Mouse (Mus musculus) left cerebral cortex, postnatal 4 days (tissue): ENCODE results near the gene Olfr1303. TPM values are rescaled to one million over a fixed set of nuclear protein-coding genes. Genes with fewer than 3 reads are reported as not detected.

ENCODE experiments used
- DNase-seq: peaks from one replicate; pipeline ENCODE4 v3.0.0-alpha.2; 2022
- intact Hi-C: fragments of 180-260 bp; cut with DNase I; formaldehyde crosslinking; loops from one replicate; pipeline ENCODE4 v1.15.1; 2025
- total RNA-seq, 2 experiments: library from RNA; stranded (reverse); gene quantifications; 2 replicates each; pipeline ENCODE4 v1.2.3; 2021

The Olfr1303 gene
- not detected for total RNA-seq

DNA sequence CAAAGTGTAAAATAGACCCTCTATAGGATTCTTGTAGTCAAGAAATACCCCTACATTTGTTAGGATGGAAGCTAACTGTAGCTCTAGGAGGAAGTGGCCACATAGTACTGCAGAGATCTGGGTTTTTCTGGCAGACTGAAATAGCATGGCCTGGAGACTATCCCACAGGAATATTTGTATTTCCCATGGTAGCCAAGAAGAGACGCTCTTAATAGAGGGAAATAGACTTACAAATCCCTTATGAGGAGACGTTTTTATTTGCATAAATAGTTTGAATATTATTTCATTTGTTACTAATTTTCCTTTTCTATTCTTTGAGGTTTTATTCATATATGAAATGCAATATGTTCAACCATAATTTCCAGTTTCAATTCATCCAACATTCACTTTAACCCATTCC lies at the start of gene Olfr1303:
TSS of gene Olfr1303 (minus strand) at position 101 of the 400 bp plus-strand sequence.
- intact Hi-C loops: no loop called here
- no peak for DNase-seq

DNA sequence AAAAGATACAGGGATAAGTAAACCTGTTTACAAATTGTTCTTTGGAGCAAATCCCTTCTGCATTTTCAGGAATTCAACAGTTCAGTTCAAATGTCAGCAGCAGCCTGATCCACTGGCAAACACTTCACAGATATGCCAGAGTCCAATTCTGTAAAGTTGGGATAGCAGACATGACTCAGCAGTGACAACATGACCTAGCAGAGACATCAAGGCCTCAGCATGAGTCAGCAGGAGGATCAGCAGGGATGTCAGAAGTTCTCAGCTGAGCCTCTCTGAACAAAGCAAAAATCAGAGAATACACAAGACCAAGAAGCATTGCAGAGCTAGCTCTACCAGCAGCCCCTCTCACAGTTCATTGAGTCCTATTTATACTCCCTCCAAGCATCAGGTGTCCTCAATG lies 7.2 kb downstream of the Olfr1303 start:
- DNase-seq: no peak
- intact Hi-C loops: no loop called here

DNA sequence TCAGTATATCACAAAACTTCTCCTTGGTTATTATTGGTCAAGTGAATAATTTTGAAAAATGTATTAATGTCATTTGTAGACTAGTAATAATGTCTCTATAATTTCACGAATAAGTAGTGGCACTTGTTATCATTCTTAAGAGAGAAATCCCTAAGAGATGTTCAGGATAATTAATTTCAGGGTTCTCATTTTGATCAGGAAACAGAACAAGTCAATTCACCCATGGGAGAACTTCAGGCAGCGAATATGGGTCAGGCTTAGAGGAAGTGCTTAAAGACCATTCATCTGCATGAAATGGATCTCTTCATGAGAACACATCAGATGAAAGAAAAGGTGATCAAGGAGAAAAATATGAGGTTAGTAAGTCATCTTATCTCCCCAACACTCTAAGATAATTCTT lies 43.0 kb downstream of the Olfr1303 start, which contains the start of gene Olfr1302:
TSS of gene Olfr1302 (plus strand) at position 301 of the 400 bp plus-strand sequence.
- intact Hi-C loops: no loop called here
- DNase-seq: no peak

Other genes with a start within 250 kb of the Olfr1303 start
- gene Olfr1297, start 193.8 kb downstream of the Olfr1303 start, total RNA-seq: not detected
- gene Olfr1298, start 171.1 kb downstream of the Olfr1303 start, total RNA-seq: not detected
- not detected for gene Olfr1299, start 158.9 kb downstream of the Olfr1303 start, total RNA-seq
- gene Olfr1301, start 69.3 kb downstream of the Olfr1303 start, total RNA-seq: not detected
- not detected for gene Olfr1302, start 42.9 kb downstream of the Olfr1303 start, total RNA-seq
- not detected for gene Olfr1305, start 56.8 kb upstream of the Olfr1303 start, total RNA-seq
- gene Olfr1306, start 95.9 kb upstream of the Olfr1303 start, total RNA-seq: not detected
- under 1 TPM; 0.04 TPM for gene Olfr1307, start 129.1 kb upstream of the Olfr1303 start, total RNA-seq
- gene Olfr1308, start 144.6 kb upstream of the Olfr1303 start, total RNA-seq: not detected
- gene Olfr1309, start 169.9 kb upstream of the Olfr1303 start, total RNA-seq: not detected
- not detected for gene Olfr1310, start 192.4 kb upstream of the Olfr1303 start, total RNA-seq
- not detected for gene Olfr1311, start 204.1 kb upstream of the Olfr1303 start, total RNA-seq
- gene Olfr1312, start 229.9 kb upstream of the Olfr1303 start, total RNA-seq: not detected